Mouse (Mus musculus) kidney, adult 2 months (tissue): ENCODE measurements around the gene Samd4b.

ENCODE experiments used
- CTCF ChIP-seq: fragments of 200-500 bp; conservative IDR thresholded peaks from 2 replicates; pipeline ENCODE4 v1.5.1; 2011; ENCODE audit warnings: low read depth, mild to moderate bottlenecking, control low read depth, low read length, moderate library complexity, mixed read lengths; ENCODE audit not compliant: insufficient read depth, insufficient read length
- POLR2A ChIP-seq: fragments of 200-500 bp; IDR thresholded peaks from one replicate; pipeline ENCODE4 v1.6.1; 2011; ENCODE audit warnings: low read depth, low read length, control low read depth

GRCm38 (mm10) chr7:28381017-28381790, 216.7 kb downstream of the Samd4b start:
- no peak for TF ChIP-seq POLR2A
- TF ChIP-seq CTCF, result no peak
